23 mouse cellular contexts compared by ENCODE assay signal in genomic region chr15:80601456-80601855, GRCm38 (mm10). TPM values are rescaled to one million over a fixed set of nuclear protein-coding genes. Genes with fewer than 3 reads are reported as not detected.
DNase-seq lines count a peak whose midpoint lies in the region; ATAC-seq and TF ChIP-seq lines count a peak whose summit lies in the region.
"Had no signal": no experiment of that assay in that cellular context is flagged by ENCODE, and none has a peak within 500 bp of the region (broad histone marks: within the 10 kb centered on the region; RNA-seq: fewer than 3 reads in every experiment).

No protein-coding gene starts in this region.

- H3K9ac ChIP-seq in midbrain, embryonic 15.5 days, result no peak overlapping the region
- no peak overlapping the region for H3K9ac ChIP-seq in midbrain, postnatal 0 days (replicated peaks; ENCODE audit: low read length, poor library complexity, severe bottlenecking)
- no peak overlapping the region for H3K9ac ChIP-seq in forebrain, postnatal 0 days
- no peak overlapping the region for H3K9ac ChIP-seq in intestine, postnatal 0 days (ENCODE audit: low read depth, low read length)
- no peak overlapping the region for H3K9ac ChIP-seq in kidney, embryonic 14.5 days (ENCODE audit: low read depth, low read length)
- H3K9ac ChIP-seq: embryonic facial prominence, embryonic 12.5 days; heart, embryonic 12.5 days; hindbrain, embryonic 14.5 days had no signal

- DNase-seq in frontal cortex, postnatal 25 days (ENCODE audit: low spot score in 2 of 2), result no peak
- no peak for DNase-seq in midbrain, postnatal 0 days (ENCODE audit: low spot score)
- DNase-seq in brain, embryonic 14.5 days (ENCODE audit: low read depth), result peak; percentile 59
- peak; percentile 34 for DNase-seq in forebrain, postnatal 0 days
- DNase-seq: adrenal gland, adult 2 months; adrenal gland, postnatal 36 days; cerebellum, adult 11-12 months; cerebellum, adult 9-10 months; cerebellum, postnatal 25 days; gastrocnemius, postnatal 14 days; heart, adult 2 months had no signal

- TF ChIP-seq POLR2A in brain, embryonic 14.5 days (IDR thresholded peaks at IDR 0.05; ENCODE audit: borderline replicate concordance, extremely low read depth, insufficient read depth, insufficient read length, poor library complexity, severe bottlenecking), result no peak

- no peak overlapping the region for H3K4me2 ChIP-seq in midbrain, embryonic 15.5 days
- no peak overlapping the region for H3K4me2 ChIP-seq in midbrain, postnatal 0 days (ENCODE audit: low read depth, low read length, poor library complexity, severe bottlenecking)
- H3K4me2 ChIP-seq in forebrain, postnatal 0 days (ENCODE audit: low read depth), result no peak overlapping the region
- H3K4me2 ChIP-seq in intestine, postnatal 0 days (replicated peaks; ENCODE audit: low read depth), result no peak overlapping the region
- H3K4me2 ChIP-seq in kidney, embryonic 14.5 days (replicated peaks; ENCODE audit: low read depth, low read length), result no peak overlapping the region
- H3K4me2 ChIP-seq: embryonic facial prominence, embryonic 12.5 days; heart, embryonic 12.5 days; hindbrain, embryonic 14.5 days had no signal

- no peak for TF ChIP-seq CTCF in midbrain, postnatal 0 days (IDR thresholded peaks at IDR 0.05)
- TF ChIP-seq CTCF in brain, embryonic 14.5 days (IDR thresholded peaks at IDR 0.05; ENCODE audit: borderline replicate concordance, extremely low read depth, insufficient read depth, insufficient read length), result no peak
- TF ChIP-seq CTCF in forebrain, postnatal 0 days (IDR thresholded peaks at IDR 0.05; ENCODE audit: low read depth), result no peak
- TF ChIP-seq CTCF in intestine, postnatal 0 days (IDR thresholded peaks at IDR 0.05; ENCODE audit: low read depth), result no peak

- H3K36me3 ChIP-seq in midbrain, embryonic 15.5 days (replicated peaks), result no peaks in the 10 kb centered on the region
- H3K36me3 ChIP-seq in midbrain, postnatal 0 days (ENCODE audit: insufficient read depth, low read length), result no peaks in the 10 kb centered on the region
- H3K36me3 ChIP-seq in forebrain, postnatal 0 days (ENCODE audit: insufficient read depth), result no peaks in the 10 kb centered on the region
- H3K36me3 ChIP-seq in intestine, postnatal 0 days (ENCODE audit: control insufficient read depth, insufficient read depth), result no peaks in the 10 kb centered on the region
- no peaks in the 10 kb centered on the region for H3K36me3 ChIP-seq in kidney, embryonic 14.5 days (ENCODE audit: control insufficient read depth, insufficient read depth, low read length)
- H3K36me3 ChIP-seq: embryonic facial prominence, embryonic 12.5 days; heart, embryonic 12.5 days; hindbrain, embryonic 10.5 days had no signal

- no peaks in the 10 kb centered on the region for H3K27me3 ChIP-seq in midbrain, embryonic 15.5 days (replicated peaks)
- H3K27me3 ChIP-seq in midbrain, postnatal 0 days (ENCODE audit: insufficient read depth, low read length), result no peaks in the 10 kb centered on the region
- no peaks in the 10 kb centered on the region for H3K27me3 ChIP-seq in forebrain, postnatal 0 days (ENCODE audit: insufficient read depth, low read length)
- H3K27me3 ChIP-seq in intestine, postnatal 0 days (replicated peaks; ENCODE audit: control insufficient read depth, insufficient read depth, low read length), result no peaks in the 10 kb centered on the region
- no peaks in the 10 kb centered on the region for H3K27me3 ChIP-seq in kidney, embryonic 14.5 days (ENCODE audit: control insufficient read depth, insufficient read depth, low read length)
- H3K27me3 ChIP-seq: embryonic facial prominence, embryonic 12.5 days; heart, embryonic 12.5 days had no signal

- no peak overlapping the region for H3K4me3 ChIP-seq in midbrain, embryonic 15.5 days
- no peak overlapping the region for H3K4me3 ChIP-seq in midbrain, postnatal 0 days (ENCODE audit: low read depth, low read length)
- H3K4me3 ChIP-seq in forebrain, postnatal 0 days (ENCODE audit: low read depth, low read length), result no peak overlapping the region
- no peak overlapping the region for H3K4me3 ChIP-seq in intestine, postnatal 0 days (ENCODE audit: low read depth, low read length)
- no peak overlapping the region for H3K4me3 ChIP-seq in kidney, embryonic 14.5 days (ENCODE audit: low read length)
- H3K4me3 ChIP-seq: embryonic facial prominence, embryonic 12.5 days; heart, adult 2 months; heart, embryonic 12.5 days; hindbrain, embryonic 10.5 days had no signal

- 29% methylated on average over 7 of the region's 7 CpGs for WGBS in midbrain, embryonic 15.5 days
- WGBS in midbrain, postnatal 0 days, result 34% methylated on average over 7 of the region's 7 CpGs
- WGBS in forebrain, postnatal 0 days, result 26% methylated on average over 7 of the region's 7 CpGs
- 66% methylated on average over 7 of the region's 7 CpGs for WGBS in intestine, postnatal 0 days
- 78% methylated on average over 7 of the region's 7 CpGs for WGBS in kidney, embryonic 14.5 days

- H3K4me1 ChIP-seq in midbrain, embryonic 15.5 days, result peaks cover 15% of the 10 kb centered on the region
- peaks cover 5% of the 10 kb centered on the region; the same call in 1 of the 2 replicates for H3K4me1 ChIP-seq in midbrain, postnatal 0 days (ENCODE audit: insufficient read depth, low read length)
- no peaks in the 10 kb centered on the region for H3K4me1 ChIP-seq in forebrain, postnatal 0 days (ENCODE audit: insufficient read depth)
- H3K4me1 ChIP-seq in intestine, postnatal 0 days (replicated peaks; ENCODE audit: control insufficient read depth, insufficient read depth, low read length), result no peaks in the 10 kb centered on the region
- peaks cover 8% of the 10 kb centered on the region; the same call in 1 of the 2 replicates for H3K4me1 ChIP-seq in kidney, embryonic 14.5 days (ENCODE audit: control insufficient read depth, insufficient read depth, low read length)
- H3K4me1 ChIP-seq: embryonic facial prominence, embryonic 12.5 days had no signal

- ATAC-seq in frontal cortex, adult (ENCODE audit: low TSS enrichment), result peak; percentile 64
- ATAC-seq in midbrain, embryonic 15.5 days (replicated peaks), result no peak
- no peak for ATAC-seq in midbrain, postnatal 0 days (ENCODE audit: low FRiP score)
- no peak for ATAC-seq in forebrain, postnatal 0 days
- ATAC-seq in intestine, postnatal 0 days, result no peak
- no peak for ATAC-seq in kidney, embryonic 14.5 days (ENCODE audit: low FRiP score, low TSS enrichment)

- peak overlapping the region; percentile 32; the same call in 1 of the 2 replicates for H3K27ac ChIP-seq in midbrain, embryonic 15.5 days
- no peak overlapping the region for H3K27ac ChIP-seq in midbrain, postnatal 0 days (ENCODE audit: low read depth, low read length)
- H3K27ac ChIP-seq in forebrain, postnatal 0 days (ENCODE audit: low read depth, low read length), result no peak overlapping the region
- H3K27ac ChIP-seq in intestine, postnatal 0 days (ENCODE audit: low read depth, low read length), result no peak overlapping the region
- no peak overlapping the region for H3K27ac ChIP-seq in kidney, embryonic 14.5 days (ENCODE audit: low read depth, low read length)
- H3K27ac ChIP-seq: heart, adult 2 months; hindbrain, embryonic 10.5 days had no signal

- no peaks in the 10 kb centered on the region for H3K9me3 ChIP-seq in midbrain, embryonic 15.5 days
- H3K9me3 ChIP-seq in midbrain, postnatal 0 days (ENCODE audit: low read length), result no peaks in the 10 kb centered on the region
- no peaks in the 10 kb centered on the region for H3K9me3 ChIP-seq in forebrain, postnatal 0 days (ENCODE audit: low read length)
- H3K9me3 ChIP-seq in intestine, postnatal 0 days (ENCODE audit: control insufficient read depth), result no peaks in the 10 kb centered on the region
- H3K9me3 ChIP-seq in kidney, embryonic 14.5 days (ENCODE audit: control insufficient read depth, low read length), result no peaks in the 10 kb centered on the region
- H3K9me3 ChIP-seq: heart, embryonic 12.5 days; hindbrain, embryonic 10.5 days had no signal

RNA-seq across cellular contexts. Expression of gene Grap2, which starts 29.1 kb away (rescaled TPM):
- 0.41 and 0.46 TPM in 2 replicates for polyA plus RNA-seq in midbrain, embryonic 15.5 days (2015; fragmentation: Nextera tagmentation; extraction: Ambion mirVana)
- 0.19 and 0.66 TPM in 2 replicates for total RNA-seq in midbrain, postnatal 0 days (2014; rRNA removed)
- 0.07 TPM in 1 of 2 replicates, not detected in the other for polyA plus RNA-seq in midbrain, postnatal 0 days (2015; fragmentation: Nextera tagmentation; extraction: Ambion mirVana)
- 0.30 and 0.49 TPM in 2 replicates for polyA plus RNA-seq in brain, embryonic 14.5 days (2012; rRNA removed)
- total RNA-seq in forebrain, postnatal 0 days (2014; rRNA removed), result 0.23 TPM in 1 of 2 replicates, not detected in the other
- 0.21 TPM in 1 of 2 replicates, not detected in the other for polyA plus RNA-seq in forebrain, postnatal 0 days (2015; fragmentation: Nextera tagmentation; extraction: Ambion mirVana)
- 0.24 and 0.27 TPM in 2 replicates for polyA plus RNA-seq in intestine, postnatal 0 days (2015; fragmentation: Nextera tagmentation; extraction: Ambion mirVana)
- 0.84 and 1.3 TPM in 2 replicates for polyA plus RNA-seq in kidney, embryonic 14.5 days (2014; fragmentation: Nextera tagmentation; extraction: Ambion mirVana)

RNA-seq across cellular contexts. Expression of gene Enthd1, which starts 36.5 kb away (rescaled TPM):
- not detected in 2 replicates for polyA plus RNA-seq in midbrain, embryonic 15.5 days (2015; fragmentation: Nextera tagmentation; extraction: Ambion mirVana)
- total RNA-seq in midbrain, postnatal 0 days (2014; rRNA removed), result not detected in 2 replicates
- not detected in 2 replicates for polyA plus RNA-seq in midbrain, postnatal 0 days (2015; fragmentation: Nextera tagmentation; extraction: Ambion mirVana)
- not detected in 2 replicates for polyA plus RNA-seq in brain, embryonic 14.5 days (2012; rRNA removed)
- total RNA-seq in forebrain, postnatal 0 days (2014; rRNA removed), result not detected in 2 replicates
- polyA plus RNA-seq in forebrain, postnatal 0 days (2015; fragmentation: Nextera tagmentation; extraction: Ambion mirVana), result not detected in 2 replicates
- polyA plus RNA-seq in intestine, postnatal 0 days (2015; fragmentation: Nextera tagmentation; extraction: Ambion mirVana), result 0.07 TPM in 1 of 2 replicates, not detected in the other
- not detected in 2 replicates for polyA plus RNA-seq in kidney, embryonic 14.5 days (2014; fragmentation: Nextera tagmentation; extraction: Ambion mirVana)
- total RNA-seq: adrenal gland, adult 2 months; adrenal gland, postnatal 36 days; gastrocnemius, adult 18-20 months; gastrocnemius, postnatal 14 days; heart, adult 2 months; heart, postnatal 25 days had no signal
- polyA plus RNA-seq: adrenal gland, adult 2 months; cortical plate, adult 2 months; embryonic facial prominence, embryonic 12.5 days; heart, adult 2 months; heart, embryonic 12.5 days; heart, embryonic 16.5 days; hindbrain, embryonic 10.5 days; hindbrain, embryonic 14.5 days had no signal

Comparison
In these comparisons a context has a peak if more than half of its experiments do, and no peak if none do; other contexts are left out.
1. DNase-seq: peak in brain, embryonic 14.5 days (single experiment) and forebrain, postnatal 0 days (single experiment); none in frontal cortex, postnatal 25 days (0 of 2) and midbrain, postnatal 0 days (single experiment).